Mouse (Mus musculus): ENCODE results near the gene Fat1. TPM values are rescaled to one million over a fixed set of nuclear protein-coding genes. Genes with fewer than 3 reads are reported as not detected.

Gene Fat1
- total and polyA plus RNA-seq, 2 experiments: 8.9 to 9.6 TPM

DNA sequence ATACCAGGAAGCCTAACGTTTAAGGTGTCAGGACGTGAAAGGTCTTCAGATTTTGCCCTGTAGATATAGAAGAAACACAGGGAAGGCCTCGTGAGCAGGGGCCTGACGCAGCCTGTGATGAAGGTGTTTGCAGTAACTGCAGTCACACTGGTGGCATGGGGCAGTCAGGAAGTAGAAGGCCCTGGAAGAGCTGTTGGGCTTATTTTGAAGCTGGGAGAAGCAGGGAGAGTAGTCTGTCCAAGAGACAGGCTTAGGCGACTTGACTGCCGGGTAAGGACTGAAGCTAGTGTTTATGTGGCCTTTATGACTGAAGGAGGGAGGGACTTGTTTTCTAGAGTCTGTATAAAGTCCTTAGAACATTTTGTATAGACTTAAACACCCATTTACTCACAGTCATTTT, 57.4 kb downstream of the Fat1 start:
- Histone ChIP-seq H3K27me3 (ENCODE audit: control insufficient read depth, insufficient read depth, low read length) (no peaks in the 10 kb centered on the region), H3K4me3 (ENCODE audit: insufficient read depth, low read depth, low read length) (no peak overlapping the region), H3K79me2 (ENCODE audit: control insufficient read depth, insufficient read depth, low read length) (peaks cover 8% of the 10 kb centered on the region; the same call in 1 of the 2 replicates), H3K9ac (ENCODE audit: low read depth, low read length) (no peak overlapping the region), H3K27ac (replicated peaks; ENCODE audit: insufficient read depth, low read depth, low read length) (no peak overlapping the region), H3K4me1 (ENCODE audit: control insufficient read depth, insufficient read depth, low read length) (peaks cover 2% of the 10 kb centered on the region; the same call in 1 of the 2 replicates), H3K36me3 (ENCODE audit: control insufficient read depth, insufficient read depth, low read length) (peaks cover 10% of the 10 kb centered on the region)
- DNase-seq (ENCODE audit: extremely low read depth, low read depth, low spot score): no peak
- TF ChIP-seq POLR2A (IDR thresholded peaks at IDR 0.05; ENCODE audit: extremely low read depth, insufficient read depth, low read length): no peak
- no peak for TF ChIP-seq CTCF (IDR thresholded peaks at IDR 0.05; ENCODE audit: low read depth, low read length)
- 85% methylated on average over 6 of the region's 6 CpGs for WGBS

DNA sequence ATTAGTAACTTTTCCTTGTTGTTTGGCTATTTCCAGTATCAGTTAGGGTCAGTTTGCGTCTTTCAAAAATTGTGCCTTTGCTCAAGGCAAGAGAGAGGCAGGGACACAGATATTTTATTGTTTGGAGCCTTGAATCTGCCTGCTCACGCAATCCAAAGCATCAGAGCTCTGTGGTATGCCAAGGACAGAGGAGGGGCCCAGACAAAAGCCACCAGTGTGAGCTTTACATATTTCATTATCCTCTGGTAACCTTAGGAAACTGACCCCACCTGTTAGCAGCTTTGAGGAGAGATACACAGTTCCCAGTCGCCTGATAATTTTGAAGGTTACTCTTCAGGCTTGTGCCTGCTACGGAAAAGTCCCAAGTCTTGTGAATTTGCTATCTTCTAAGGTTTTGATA, 58.1 kb downstream of the Fat1 start:
- DNase-seq (ENCODE audit: extremely low read depth, low read depth, low spot score): no peak
- peaks cover 2% of the 10 kb centered on the region; the same call in 1 of the 2 replicates for H3K4me1 ChIP-seq (ENCODE audit: control insufficient read depth, insufficient read depth, low read length)
- TF ChIP-seq CTCF (IDR thresholded peaks at IDR 0.05; ENCODE audit: low read depth, low read length) (no peak), POLR2A (IDR thresholded peaks at IDR 0.05; ENCODE audit: extremely low read depth, insufficient read depth, low read length) (no peak)
- H3K4me3 ChIP-seq (ENCODE audit: insufficient read depth, low read depth, low read length): no peak overlapping the region
- H3K36me3 ChIP-seq (ENCODE audit: control insufficient read depth, insufficient read depth, low read length): peaks cover 10% of the 10 kb centered on the region
- H3K27me3 ChIP-seq (ENCODE audit: control insufficient read depth, insufficient read depth, low read length): no peaks in the 10 kb centered on the region
- peaks cover 8% of the 10 kb centered on the region; the same call in 1 of the 2 replicates for H3K79me2 ChIP-seq (ENCODE audit: control insufficient read depth, insufficient read depth, low read length)
- WGBS: 58% methylated on average over 4 of the region's 4 CpGs
- no peak overlapping the region for H3K9ac ChIP-seq (ENCODE audit: low read depth, low read length)
- no peak overlapping the region for H3K27ac ChIP-seq (replicated peaks; ENCODE audit: insufficient read depth, low read depth, low read length)

DNA sequence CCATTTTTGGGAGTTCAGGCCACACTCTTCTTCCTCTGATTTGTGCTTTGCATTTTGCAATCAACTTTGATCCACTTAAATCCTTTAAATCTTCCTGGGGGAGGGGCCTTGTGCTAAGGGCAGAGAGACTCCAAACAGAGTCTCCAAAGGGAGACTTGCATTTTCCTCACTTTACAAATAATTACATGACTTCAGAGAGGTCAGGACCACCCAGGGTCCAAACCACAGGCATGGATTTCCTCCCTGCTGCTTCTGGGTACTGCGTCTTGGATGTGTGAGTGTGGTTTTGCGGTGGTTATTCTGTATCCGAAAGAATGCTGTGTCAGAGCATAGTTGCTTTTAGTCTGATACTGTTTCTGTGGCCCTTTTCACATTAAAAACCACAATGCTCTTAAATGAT, 61.2 kb downstream of the Fat1 start:
- H3K9ac ChIP-seq (ENCODE audit: low read depth, low read length): no peak overlapping the region
- no peak overlapping the region for H3K27ac ChIP-seq (replicated peaks; ENCODE audit: insufficient read depth, low read depth, low read length)
- peaks cover 2% of the 10 kb centered on the region; the same call in 1 of the 2 replicates for H3K4me1 ChIP-seq (ENCODE audit: control insufficient read depth, insufficient read depth, low read length)
- WGBS: 92% methylated on average over 3 of the region's 3 CpGs
- no peak for DNase-seq (ENCODE audit: extremely low read depth, low read depth, low spot score)
- no peak overlapping the region for H3K4me3 ChIP-seq (ENCODE audit: insufficient read depth, low read depth, low read length)
- TF ChIP-seq POLR2A (IDR thresholded peaks at IDR 0.05; ENCODE audit: extremely low read depth, insufficient read depth, low read length): no peak
- no peaks in the 10 kb centered on the region for H3K27me3 ChIP-seq (ENCODE audit: control insufficient read depth, insufficient read depth, low read length)
- no peaks in the 10 kb centered on the region for H3K36me3 ChIP-seq (ENCODE audit: control insufficient read depth, insufficient read depth, low read length)
- H3K79me2 ChIP-seq (ENCODE audit: control insufficient read depth, insufficient read depth, low read length): peaks cover 8% of the 10 kb centered on the region; the same call in 1 of the 2 replicates

DNA sequence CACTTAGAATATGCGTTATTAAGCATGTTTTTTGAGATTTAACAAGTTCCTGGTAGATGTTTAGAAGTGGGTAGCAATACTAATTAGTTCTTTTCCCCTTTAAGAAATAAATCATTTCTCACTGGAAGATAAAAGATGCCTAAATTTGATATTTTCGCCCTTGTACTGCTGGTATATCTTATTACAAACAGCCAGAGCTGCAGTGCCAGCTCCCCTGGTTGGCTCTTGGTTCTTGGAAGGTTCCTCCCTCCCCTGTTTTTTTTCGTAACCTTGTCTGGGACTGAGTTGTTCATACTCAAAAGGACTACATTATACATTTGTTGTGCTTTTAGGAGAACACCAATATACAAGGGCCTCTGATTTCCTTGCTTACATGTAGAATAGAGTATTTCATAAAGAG, 62.1 kb downstream of the Fat1 start:
- H3K4me1 ChIP-seq (ENCODE audit: control insufficient read depth, insufficient read depth, low read length): peaks cover 2% of the 10 kb centered on the region; the same call in 1 of the 2 replicates
- no peak overlapping the region for H3K27ac ChIP-seq (replicated peaks; ENCODE audit: insufficient read depth, low read depth, low read length)
- TF ChIP-seq CTCF (IDR thresholded peaks at IDR 0.05; ENCODE audit: low read depth, low read length): no peak
- TF ChIP-seq POLR2A (IDR thresholded peaks at IDR 0.05; ENCODE audit: extremely low read depth, insufficient read depth, low read length): no peak
- DNase-seq (ENCODE audit: extremely low read depth, low read depth, low spot score): no peak
- H3K79me2 ChIP-seq (ENCODE audit: control insufficient read depth, insufficient read depth, low read length): peaks cover 7% of the 10 kb centered on the region; the same call in 1 of the 2 replicates
- no peaks in the 10 kb centered on the region for H3K27me3 ChIP-seq (ENCODE audit: control insufficient read depth, insufficient read depth, low read length)
- H3K4me3 ChIP-seq (ENCODE audit: insufficient read depth, low read depth, low read length): no peak overlapping the region
- WGBS: 89% methylated on average over 3 of the region's 3 CpGs
- no peak overlapping the region for H3K9ac ChIP-seq (ENCODE audit: low read depth, low read length)
- no peaks in the 10 kb centered on the region for H3K36me3 ChIP-seq (ENCODE audit: control insufficient read depth, insufficient read depth, low read length)

DNA sequence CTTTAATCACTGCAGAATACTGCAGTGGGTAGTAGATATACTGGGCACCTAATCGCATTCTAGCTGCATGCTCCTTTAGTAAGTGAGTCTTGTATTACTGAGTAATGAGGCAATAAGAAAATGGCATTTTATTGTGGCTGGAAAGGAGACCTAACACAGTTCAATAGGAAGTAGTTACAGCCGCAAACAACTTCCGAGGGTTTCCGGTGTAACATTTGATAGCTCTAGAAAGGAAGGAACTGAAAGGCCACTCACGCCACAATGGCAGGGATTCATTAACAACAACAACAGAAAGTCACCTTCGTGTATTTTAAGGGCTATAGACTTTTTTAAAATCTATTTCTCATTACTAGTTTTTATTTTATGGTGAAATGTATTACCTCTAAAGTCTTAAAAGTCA, 62.6 kb downstream of the Fat1 start:
- H3K79me2 ChIP-seq (ENCODE audit: control insufficient read depth, insufficient read depth, low read length): peaks cover 4% of the 10 kb centered on the region; the same call in 1 of the 2 replicates
- H3K36me3 ChIP-seq (ENCODE audit: control insufficient read depth, insufficient read depth, low read length): no peaks in the 10 kb centered on the region
- H3K27me3 ChIP-seq (ENCODE audit: control insufficient read depth, insufficient read depth, low read length): no peaks in the 10 kb centered on the region
- no peak for DNase-seq (ENCODE audit: extremely low read depth, low read depth, low spot score)
- WGBS: 73% methylated on average over 6 of the region's 6 CpGs
- no peak overlapping the region for H3K27ac ChIP-seq (replicated peaks; ENCODE audit: insufficient read depth, low read depth, low read length)
- no peak overlapping the region for H3K9ac ChIP-seq (ENCODE audit: low read depth, low read length)
- no peak for TF ChIP-seq CTCF (IDR thresholded peaks at IDR 0.05; ENCODE audit: low read depth, low read length)
- no peak for TF ChIP-seq POLR2A (IDR thresholded peaks at IDR 0.05; ENCODE audit: extremely low read depth, insufficient read depth, low read length)
- no peaks in the 10 kb centered on the region; the same call in 1 of the 2 replicates for H3K4me1 ChIP-seq (ENCODE audit: control insufficient read depth, insufficient read depth, low read length)
- no peak overlapping the region for H3K4me3 ChIP-seq (ENCODE audit: insufficient read depth, low read depth, low read length)

DNA sequence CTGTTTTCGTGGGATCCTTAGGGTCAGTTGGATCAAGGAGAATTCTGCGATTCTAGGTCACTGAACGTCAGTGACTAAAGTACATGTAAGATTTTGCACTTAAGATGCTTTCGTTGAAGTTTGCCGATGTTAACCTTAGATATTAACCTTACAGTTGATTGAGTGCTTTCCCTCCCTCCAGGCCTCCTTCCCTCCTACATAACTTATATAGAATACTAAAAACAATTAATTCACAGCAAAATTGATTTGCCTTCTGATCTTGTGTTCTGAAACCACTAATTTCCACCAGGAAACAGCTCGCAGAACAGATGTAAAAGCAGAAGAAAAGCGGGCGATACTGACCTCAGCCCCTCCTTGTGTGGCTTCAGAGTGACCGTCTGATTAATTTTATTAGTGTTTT, 63.0 kb downstream of the Fat1 start:
- WGBS: 80% methylated on average over 9 of the region's 9 CpGs
- no peaks in the 10 kb centered on the region for H3K36me3 ChIP-seq (ENCODE audit: control insufficient read depth, insufficient read depth, low read length)

More for the DNA sequence above, 63.0 kb downstream of the Fat1 start:
- no peak overlapping the region for H3K9ac ChIP-seq (ENCODE audit: low read depth, low read length)
- H3K4me3 ChIP-seq (ENCODE audit: insufficient read depth, low read depth, low read length): no peak overlapping the region
- TF ChIP-seq CTCF (IDR thresholded peaks at IDR 0.05; ENCODE audit: low read depth, low read length) (no peak), POLR2A (IDR thresholded peaks at IDR 0.05; ENCODE audit: extremely low read depth, insufficient read depth, low read length) (no peak)
- no peak overlapping the region for H3K27ac ChIP-seq (replicated peaks; ENCODE audit: insufficient read depth, low read depth, low read length)
- no peaks in the 10 kb centered on the region; the same call in 1 of the 2 replicates for H3K4me1 ChIP-seq (ENCODE audit: control insufficient read depth, insufficient read depth, low read length)
- H3K27me3 ChIP-seq (ENCODE audit: control insufficient read depth, insufficient read depth, low read length): no peaks in the 10 kb centered on the region
- H3K79me2 ChIP-seq (ENCODE audit: control insufficient read depth, insufficient read depth, low read length): peaks cover 4% of the 10 kb centered on the region; the same call in 1 of the 2 replicates
- DNase-seq (ENCODE audit: extremely low read depth, low read depth, low spot score): no peak

Measured in liver, adult 2 months (tissue).